Mouse (Mus musculus) skeletal muscle tissue, adult 2 months (tissue): ENCODE data around the gene Trio.
"Not testable (repeated sequence)": the region's sequence is repeated elsewhere in the genome, so short reads cannot be mapped to it uniquely, and the experiment has no call there.

Experiments used
- DNase-seq: peaks from one replicate; pipeline ENCODE4 v3.0.0-alpha.2; 2012; ENCODE audit warnings: low read depth, low spot score

The Trio gene

GRCm38 (mm10) chr15:27840579-27840978 lies 185.1 kb downstream of the Trio start:
- DNase-seq: no peak

GRCm38 (mm10) chr15:27840125-27840524 lies 185.5 kb downstream of the Trio start:
- no peak for DNase-seq

DNA sequence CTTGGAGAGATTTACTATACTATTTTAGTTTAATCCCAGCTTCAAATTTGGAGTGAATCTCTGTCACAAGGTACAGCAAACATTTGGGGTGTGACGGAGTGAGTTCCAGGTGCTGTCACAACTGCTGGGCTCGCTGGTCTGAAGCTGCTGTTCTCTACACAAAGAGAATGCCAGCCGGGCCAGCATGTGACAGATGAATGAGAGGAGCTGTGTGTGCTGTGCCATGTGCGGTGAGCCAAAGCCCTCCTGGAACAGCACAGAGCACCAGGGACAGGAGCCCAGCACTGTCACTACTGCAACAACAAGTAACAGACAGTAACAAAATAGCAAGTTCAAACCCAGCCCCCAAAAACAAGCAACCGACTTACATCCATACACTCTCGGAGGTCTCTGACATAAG lies 194.0 kb downstream of the Trio start:
- DNase-seq: no peak

DNA sequence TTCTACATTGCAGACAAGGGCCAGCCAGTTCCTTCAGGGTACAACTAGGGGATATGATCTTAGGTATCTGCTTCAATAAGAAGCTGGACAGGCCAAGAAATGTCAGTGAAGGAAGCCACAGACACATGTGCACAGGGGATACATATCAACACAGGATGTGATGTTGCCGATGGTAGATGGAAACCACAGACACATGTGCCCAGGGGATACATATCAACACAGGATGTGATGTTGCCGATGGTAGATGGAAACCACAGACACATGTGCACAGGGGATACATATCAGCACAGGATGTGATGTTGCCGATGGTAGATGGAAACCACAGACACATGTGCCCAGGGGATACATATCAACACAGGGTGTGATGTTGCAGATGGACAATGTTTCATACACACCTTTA lies 197.8 kb downstream of the Trio start:
- not testable (repeated sequence) for DNase-seq

GRCm38 (mm10) chr15:27826886-27827285 lies 198.8 kb downstream of the Trio start:
- no peak for DNase-seq

DNA sequence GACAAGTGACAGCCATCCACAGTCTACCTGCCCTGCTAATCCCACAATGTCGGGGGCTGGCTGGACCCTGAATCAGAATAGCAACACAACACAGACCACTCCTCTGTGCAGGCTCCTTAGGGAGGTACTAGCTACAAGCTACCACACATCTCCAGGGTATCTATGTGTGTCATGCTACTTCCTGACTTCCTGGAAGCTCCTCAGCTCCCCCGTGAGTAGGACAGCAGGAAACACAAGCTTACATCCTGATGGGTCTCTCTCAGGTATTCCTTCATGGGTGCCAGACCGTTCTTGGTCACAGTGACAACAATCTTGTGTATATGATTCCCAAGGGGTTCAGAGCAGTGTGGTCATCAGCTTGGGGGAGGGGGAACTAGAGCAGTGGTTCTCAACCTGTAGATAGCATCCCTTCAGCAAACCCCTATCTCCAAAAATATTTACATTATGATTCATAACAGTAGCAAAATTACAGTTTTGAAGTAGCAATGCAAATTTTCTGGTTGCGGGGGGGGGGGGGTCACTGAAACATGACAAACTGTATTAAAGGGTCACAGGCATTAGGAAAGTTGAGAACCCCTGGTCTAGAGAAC lies 199.5 kb downstream of the Trio start:
- DNase-seq: no peak

GRCm38 (mm10) chr15:27825390-27825789 lies 200.3 kb downstream of the Trio start:
- DNase-seq: no peak

DNA sequence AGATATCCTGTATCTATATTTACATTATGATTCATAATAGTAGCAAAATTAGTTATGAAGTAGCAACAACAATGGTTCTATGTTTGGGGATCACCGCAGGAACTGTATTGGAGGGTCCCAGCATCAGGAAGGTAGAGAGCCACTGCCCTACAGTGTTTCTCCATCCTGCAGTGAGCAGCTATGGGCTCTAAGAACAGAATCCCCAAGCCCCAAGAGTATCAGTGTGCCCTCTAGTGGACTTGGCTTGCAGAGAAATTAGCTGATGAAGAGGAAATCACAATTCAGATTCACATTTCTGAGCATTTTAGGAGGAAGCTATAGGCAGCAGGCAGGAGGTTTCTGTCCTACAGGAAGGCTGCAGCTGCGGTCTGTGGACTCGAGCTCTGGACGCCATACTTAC lies 202.1 kb downstream of the Trio start:
- no peak for DNase-seq

DNA sequence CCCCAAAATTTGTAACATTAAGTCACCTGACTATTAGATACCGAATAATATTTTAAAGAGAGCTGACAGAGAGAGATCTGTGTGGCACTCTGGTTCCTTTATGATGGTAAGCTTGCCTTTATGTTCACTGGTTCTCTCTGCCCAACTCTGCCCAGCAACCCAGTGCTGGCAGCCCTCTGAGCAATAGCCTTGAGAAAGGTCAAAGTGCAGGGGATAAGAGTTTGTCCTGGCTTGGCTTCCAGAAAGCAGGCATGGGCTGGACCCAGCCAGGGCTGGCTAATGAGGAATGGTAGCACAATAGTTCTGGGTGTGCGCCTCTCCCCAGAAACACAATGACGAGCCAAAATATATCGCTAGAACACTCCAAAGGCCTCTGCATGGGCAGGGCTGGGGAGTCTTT lies 203.2 kb downstream of the Trio start:
- no peak for DNase-seq

GRCm38 (mm10) chr15:27821651-27822364 lies 203.8 kb downstream of the Trio start:
- DNase-seq: peak; percentile 51

DNA sequence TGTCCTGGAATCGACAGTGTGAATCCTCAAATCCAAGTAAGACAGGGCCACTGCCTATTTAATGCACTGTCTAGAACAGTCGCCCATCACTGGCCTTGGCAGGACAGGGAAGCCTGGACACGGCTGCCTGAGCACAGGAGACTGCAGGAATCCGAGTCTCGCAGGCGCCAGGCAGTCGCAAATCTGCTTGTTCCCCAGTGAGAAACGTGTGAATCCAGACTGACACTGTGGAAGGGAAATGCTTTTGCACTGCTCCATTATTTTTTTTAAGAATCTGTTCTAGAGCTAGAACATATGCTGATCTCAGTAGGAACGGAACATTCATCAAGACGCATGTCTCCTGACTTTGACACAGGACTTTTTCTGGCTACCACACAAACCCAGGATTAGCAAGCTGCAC lies 208.6 kb downstream of the Trio start:
- no peak for DNase-seq

DNA sequence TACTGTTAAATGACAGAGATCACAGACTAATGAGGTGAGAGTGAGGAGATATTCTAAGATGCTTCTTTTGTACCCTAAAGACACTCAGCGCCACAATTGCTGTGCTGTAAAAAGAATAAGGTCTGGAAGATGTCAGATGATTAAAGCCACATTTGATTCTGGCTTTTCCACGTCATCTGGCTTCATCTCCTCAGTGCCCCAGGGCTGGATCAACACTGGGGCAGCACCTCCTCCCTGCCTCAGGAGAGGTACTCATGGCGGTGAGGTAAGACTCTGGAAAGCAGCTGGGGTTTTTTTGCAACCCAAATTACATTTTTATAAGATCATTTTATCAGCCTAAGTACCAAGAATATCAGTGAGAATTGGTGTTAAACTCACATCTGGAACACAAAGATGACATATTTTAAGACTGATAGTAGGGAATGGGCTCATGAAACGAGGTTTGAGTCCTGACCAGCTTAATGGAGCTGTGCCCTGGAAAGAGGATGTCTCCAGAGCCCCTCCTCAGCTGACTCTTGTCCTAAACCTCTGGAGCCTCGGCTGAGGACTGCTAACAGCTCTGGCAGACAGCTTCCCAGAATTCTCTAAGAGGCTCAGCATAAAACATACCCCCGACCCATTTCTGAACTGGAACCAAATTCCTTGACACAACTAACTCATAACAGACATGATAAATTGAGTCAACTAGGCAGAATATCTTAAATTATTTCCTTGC lies 210.8 kb downstream of the Trio start:
- DNase-seq: peak; percentile 57

GRCm38 (mm10) chr15:27810793-27811488 lies 214.7 kb downstream of the Trio start:
- no peak for DNase-seq

DNA sequence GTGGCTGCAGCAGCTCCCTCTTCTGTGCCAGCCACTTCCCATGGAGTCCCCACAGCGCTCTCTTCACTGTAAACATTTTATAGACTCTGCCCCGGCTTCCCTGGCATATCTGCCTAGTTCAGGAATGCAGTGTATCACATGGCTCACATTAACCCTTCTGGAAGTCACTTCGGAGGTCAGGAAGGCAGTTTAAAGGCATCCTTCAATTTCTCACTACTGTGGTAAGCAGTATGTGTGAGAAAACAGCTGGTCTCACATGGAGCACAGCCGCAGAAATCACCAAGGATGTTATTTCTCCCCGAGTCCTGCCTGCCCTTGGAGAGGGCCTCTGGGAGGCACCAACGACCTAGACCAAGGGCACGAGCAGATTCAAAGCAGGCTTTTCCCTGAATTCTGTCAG lies 215.4 kb downstream of the Trio start:
- no peak for DNase-seq

DNA sequence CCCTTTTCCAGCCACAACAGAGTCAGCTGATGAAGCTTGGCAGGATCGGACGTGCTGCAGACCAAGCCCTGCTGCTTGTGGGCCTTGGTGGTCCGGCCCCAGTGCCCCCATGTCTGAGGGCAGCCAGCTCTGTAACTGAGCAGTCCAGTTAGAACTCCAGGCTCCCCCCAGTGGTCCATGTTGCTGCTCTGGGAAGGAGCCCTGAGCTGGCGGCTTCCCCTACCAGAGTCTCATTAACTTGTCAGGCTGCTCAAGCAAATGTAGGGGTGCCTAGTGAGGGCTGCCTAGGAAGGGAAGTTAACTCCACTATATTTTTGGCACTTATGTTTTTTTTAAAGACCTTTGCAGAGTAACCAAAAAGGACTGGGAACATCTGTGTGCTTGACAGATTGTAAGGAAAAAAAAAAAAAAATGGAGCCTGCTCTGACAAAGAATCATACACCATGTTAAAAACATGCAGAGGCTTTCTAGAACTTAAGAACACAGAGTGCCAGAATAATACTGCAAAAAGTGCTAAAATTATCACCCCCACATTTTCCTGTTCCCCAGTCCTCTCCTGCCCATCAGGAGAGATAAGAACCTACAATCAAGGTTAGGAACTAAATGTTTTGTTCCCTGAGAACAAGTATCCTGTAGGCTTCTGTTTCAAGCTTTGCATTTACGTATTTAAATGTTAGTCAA lies 216.9 kb downstream of the Trio start:
- no peak for DNase-seq

DNA sequence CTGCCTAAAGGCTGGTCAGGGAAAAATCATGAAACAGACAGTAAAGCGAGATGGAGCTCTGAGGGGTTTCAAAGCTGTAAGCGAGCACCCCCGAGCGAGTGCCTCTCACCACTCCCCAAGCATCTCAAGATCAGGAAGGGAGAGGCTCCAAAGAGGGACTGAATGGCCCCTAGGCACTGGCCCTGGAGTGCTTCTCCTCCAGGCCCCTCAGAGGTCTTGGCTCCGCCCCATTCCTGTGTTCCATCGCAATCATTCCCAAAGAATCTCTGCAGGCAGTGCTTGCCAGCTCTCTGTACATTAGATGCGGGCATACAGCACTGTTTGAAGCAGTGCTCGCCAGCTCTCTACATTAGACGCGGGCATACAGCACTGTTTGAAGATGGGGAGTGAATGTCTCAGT lies 219.4 kb downstream of the Trio start:
- no peak for DNase-seq

DNA sequence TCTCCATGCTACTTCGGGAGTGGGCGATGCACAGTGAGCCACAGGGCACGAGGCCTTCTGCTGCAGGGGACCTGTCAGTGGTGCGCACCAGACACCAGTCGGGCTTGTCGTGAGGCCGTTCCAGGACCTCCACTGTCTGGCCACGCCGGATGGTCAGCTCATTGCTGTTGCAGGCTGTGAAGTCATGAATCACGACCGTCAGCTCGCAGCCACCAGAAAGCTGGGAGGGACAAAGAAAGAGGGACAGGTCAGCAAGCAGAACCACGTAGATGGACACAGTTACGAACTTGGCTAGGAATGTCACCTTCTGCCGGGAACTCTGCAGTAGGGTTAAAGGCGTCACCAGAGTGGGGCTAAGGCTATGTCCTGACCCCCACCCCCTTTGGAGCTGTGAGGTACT lies 220.0 kb downstream of the Trio start:
- DNase-seq: no peak

DNA sequence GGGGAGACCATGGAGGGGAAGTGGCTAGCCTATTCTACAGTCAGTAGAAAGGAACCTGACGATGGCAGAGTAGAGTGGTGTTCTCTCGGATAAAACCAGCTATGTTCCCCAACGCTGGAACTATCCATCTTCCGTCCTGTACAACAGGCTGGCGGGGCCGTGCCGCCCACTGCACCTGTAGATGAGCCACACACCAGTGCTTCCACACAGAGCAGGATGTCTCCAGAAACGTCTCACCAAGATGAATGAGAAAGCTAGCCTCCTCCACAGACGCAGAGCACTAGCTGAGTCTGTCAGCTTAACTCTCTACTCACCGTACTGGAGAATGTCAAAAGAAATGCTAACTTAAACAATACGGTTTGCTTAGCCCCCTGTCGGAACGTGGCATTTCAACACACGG lies 221.2 kb downstream of the Trio start:
- DNase-seq: no peak

DNA sequence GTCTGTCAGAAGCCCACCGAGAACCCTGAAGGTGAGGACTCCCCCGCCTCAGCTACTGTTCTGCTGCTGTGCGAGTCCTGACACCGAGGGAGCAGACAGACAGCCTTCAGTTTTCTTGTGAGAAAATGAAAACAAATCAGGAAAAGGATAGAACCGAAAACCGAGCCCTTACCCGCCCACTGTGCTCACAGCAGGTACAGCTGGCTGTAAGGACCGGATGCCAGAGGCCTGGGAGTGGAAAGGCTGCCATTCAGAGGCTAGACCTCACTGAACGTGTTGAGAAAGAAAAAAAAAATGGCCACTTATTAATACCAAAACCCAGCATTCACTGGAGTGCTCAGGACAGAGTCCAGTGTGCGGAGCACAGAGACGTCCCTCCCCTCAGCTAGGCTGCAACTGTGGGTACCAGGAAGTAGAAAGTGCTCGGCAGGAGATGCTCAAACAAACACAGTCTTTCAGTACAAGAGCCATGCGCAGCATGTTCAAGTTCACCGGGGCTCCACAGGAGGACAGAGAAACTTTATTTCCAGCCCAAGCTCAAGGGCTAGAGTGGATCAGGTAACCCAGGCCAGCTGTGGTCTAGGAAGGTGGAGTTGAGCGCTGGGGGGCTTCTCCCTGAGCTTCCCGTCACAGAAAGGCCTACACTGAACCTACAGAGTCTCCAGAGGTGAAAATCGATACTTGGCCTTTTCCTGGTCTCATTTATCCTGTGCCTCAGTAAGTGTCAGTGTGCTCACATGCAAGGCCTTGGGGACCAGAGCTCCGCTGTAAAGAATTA lies 221.9 kb downstream of the Trio start:
- no peak for DNase-seq

DNA sequence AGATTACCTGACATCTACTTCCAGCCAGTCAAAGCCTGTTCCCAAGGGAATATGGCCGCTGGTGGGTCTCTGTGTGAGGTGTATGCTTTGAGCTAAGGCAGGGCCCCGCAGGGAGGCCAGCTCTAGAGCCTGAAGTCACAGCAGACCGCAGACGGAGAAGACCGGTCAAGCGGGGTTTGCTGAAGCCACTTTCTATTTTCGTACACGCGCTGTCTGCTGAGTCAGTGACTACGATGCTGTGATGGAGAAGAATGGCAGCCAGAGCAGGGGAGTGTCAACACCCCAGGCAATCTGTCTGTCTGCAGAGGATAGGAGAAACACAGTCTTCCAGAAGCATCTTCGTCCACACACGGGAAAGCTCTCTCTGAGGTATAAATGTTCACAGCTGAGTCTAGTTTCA lies 223.4 kb downstream of the Trio start:
- peak; percentile 46 for DNase-seq

DNA sequence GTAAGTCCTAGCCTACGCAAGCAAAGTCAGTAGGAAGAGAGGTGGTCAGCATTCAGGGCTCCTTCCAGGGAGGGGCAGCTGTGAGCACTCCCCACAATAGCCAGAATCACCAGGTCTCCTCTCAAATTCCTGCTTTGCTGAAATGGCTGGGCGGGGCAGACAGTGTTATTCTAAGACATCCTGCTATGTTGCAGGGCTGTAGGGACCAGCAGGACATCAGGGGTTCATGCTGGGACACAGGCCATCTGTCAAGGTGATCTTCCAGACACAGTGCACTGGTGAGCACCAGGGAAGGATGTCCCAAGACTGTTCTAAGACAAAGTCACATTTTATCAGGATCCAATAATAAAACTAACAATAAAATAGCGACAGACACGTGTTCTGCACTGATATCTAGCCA lies 224.5 kb downstream of the Trio start:
- DNase-seq: no peak
